Mouse (Mus musculus) C2C12 (cell line): ENCODE data around the gene Dbt.

Source experiments
- CTCF ChIP-seq: IDR thresholded peaks from one replicate; pipeline ENCODE4 v1.5.1; 2011; ENCODE audit not compliant: control insufficient read depth, insufficient read depth, insufficient read length
- FOSL1 ChIP-seq: IDR thresholded peaks from one replicate; pipeline ENCODE4 v1.8.0; 2011; ENCODE audit warnings: mild to moderate bottlenecking, low read length; ENCODE audit not compliant: poor library complexity, insufficient read depth, severe bottlenecking

- no peak for TF ChIP-seq CTCF
- TF ChIP-seq FOSL1 = no peak
These were observed 35.5 kb upstream of the Dbt start for GRCm38 (mm10) chr3:116477351-116477750.
